Mouse (Mus musculus) neutrophil, adult 5-6 weeks (primary cell): ENCODE measurements around the gene Dchs2. TPM values are rescaled to one million over a fixed set of nuclear protein-coding genes. Genes with fewer than 3 reads are reported as not detected.

Experiments
- ATAC-seq: fragments of 151-379, 151-347 bp; 2 replicates; pipeline ENCODE4 v1.8.0; 2017; ENCODE audit warnings: mild to moderate bottlenecking, moderate TSS enrichment; ENCODE audit not compliant: insufficient number of reproducible peaks, poor library complexity, low FRiP score, severe bottlenecking; ENCODE audit errors: extremely low read depth
- total RNA-seq: library from RNA; stranded (forward); fragments of 200-1000 nt; gene quantifications from 2 replicates; pipeline ENCODE4 v1.2.3, GENCODE M21; 2017

The Dchs2 gene
- total RNA-seq, 1 experiment from 2014 or later = not detected

DNA sequence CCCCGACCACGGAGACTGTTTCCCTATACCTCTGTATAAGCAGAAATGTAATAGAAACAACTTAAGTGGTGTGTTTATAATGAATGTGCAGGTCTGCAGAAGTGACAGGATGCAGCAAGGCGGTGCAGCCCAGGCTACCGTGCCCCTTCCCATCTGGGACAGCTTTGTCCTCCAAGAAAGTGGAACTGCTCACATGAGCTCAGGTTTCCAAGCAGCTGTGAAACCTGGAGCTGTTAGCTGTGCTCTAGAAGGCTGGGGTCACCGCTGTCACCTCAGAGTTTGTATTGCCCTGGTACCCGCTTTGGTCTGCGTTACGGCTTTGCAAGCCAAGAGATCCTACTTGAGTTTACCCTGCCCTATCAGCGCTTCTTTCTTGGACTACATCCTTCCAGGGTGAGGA lies 100.6 kb downstream of the Dchs2 start:
- no peak for ATAC-seq

DNA sequence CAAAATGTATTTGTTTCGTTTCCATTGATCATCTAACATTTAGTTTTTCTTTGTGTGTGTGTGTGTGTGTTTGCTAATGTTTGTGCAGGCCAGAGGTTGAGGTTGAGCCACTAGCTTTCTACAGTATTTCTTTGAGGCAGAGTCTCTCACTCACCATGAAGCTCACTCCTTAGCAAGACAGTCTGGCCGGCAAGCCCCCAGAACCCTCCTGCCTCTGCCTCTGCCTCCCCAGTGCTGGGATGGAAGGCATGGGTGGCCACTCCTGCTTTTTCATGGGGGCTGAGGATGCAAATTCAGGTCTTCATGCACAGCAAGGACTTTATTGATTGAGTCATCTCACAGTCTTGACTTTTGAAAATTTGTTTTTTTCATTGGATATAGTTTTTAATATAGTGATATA lies 102.6 kb downstream of the Dchs2 start:
- no peak for ATAC-seq

DNA sequence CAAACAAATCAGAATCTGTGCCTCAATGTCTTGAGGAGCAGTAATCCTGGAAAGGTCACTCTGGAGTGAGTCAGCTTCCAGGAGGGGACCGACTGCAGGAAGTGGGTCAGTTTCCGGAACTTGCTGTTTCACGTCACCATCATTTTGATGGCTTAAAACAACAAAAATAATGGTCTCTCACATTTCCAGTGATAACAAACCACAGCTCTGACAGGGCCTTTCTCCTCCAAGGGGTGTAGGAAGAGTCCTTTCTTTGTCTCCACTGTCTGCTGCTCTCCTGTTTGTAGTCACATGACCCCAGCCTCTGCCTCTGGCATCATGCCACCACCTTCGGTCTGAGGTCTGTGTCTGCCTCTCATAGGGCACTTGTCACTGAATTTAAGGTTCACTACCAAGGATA lies 106.7 kb downstream of the Dchs2 start:
- no peak for ATAC-seq

DNA sequence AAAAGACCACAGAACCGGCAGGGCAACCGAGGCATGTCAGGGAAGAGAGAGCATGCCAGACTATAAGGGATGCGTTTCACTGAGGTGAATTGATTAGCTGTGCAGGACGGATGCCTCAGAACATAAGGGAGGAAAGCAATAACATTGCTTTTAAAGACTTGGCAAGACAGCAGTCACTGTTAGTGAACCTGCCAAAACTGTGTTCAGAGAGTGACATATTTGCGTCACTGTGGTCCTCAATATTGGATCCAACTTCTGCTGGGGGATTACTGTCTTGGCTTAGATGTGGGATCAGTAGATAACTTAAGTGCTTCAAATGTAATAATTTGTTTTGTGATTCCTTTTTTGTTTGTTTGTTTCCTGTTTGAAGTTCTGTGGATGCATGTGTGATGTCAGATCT lies 107.3 kb downstream of the Dchs2 start:
- ATAC-seq = no peak

- ATAC-seq = no peak
Observed at GRCm38 (mm10) chr3:83246536-83246935, 118.8 kb downstream of the Dchs2 start.

DNA sequence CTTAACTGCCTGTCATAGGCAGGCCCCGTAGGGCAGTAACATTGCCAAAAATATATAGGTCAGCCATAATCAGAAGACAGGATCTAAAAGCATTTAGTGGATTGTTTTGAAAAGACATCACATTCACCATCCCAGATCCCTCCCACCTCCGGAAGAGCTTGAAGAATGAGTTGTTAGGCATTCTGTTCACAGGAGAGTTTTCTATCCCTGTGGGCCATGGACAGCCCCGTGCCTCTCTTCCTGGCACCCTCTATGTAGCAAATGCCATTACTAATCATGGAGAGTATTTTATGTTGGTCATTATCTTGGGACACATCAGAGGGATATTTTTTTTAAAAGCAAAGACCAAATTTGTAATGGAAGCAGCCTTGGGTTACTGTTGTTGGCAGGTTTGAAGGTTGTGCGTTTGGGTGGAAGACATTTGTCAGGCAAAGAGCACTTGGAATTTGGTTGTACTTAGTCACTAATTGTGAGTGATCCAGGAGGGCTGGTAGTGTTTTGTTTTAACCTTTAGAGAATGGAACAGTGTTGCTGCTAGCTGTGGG lies 122.3 kb downstream of the Dchs2 start:
- no peak for ATAC-seq

DNA sequence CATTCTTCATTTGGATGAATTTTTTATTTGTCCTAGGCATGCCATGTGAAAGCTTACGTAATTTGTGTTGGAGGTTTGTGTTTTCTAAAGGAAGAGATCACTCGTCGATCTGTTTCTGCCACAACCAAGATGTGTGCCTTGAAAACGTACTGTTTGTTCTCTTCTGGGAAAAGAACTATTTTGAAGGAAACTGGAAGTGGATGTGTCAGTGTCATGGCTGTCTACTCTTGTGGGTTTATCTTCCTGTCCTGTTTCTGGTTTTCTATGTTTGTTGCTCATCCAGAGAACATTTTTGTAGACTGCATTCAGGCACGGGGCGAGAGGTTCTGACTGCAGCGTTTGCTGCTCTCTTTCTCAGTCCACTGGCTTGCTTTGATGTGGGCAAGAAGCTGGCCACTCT lies 124.2 kb downstream of the Dchs2 start:
- no peak for ATAC-seq

GRCm38 (mm10) chr3:83259421-83259820 lies 131.7 kb downstream of the Dchs2 start:
- no peak for ATAC-seq

DNA sequence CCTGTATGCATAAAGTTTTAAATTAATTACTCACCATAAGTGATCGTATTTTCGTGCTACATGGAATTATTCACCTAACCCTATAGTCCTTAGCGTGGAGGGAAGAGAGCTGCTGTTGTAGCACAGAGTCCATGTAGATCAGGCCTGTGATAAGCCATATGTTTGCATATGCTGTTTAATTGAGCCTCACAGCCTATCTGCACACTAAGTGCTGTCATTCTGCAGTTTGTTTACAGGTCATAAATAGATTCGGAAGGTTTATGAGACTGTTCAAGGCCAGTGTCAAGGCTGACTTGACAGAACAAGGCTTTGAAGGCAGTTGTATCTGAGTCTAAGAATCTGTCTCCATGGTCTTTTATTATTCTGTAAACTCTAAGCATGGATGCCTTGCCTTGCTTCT lies 138.3 kb downstream of the Dchs2 start:
- ATAC-seq = no peak

GRCm38 (mm10) chr3:83270228-83270627 lies 142.5 kb downstream of the Dchs2 start:
- no peak for ATAC-seq

DNA sequence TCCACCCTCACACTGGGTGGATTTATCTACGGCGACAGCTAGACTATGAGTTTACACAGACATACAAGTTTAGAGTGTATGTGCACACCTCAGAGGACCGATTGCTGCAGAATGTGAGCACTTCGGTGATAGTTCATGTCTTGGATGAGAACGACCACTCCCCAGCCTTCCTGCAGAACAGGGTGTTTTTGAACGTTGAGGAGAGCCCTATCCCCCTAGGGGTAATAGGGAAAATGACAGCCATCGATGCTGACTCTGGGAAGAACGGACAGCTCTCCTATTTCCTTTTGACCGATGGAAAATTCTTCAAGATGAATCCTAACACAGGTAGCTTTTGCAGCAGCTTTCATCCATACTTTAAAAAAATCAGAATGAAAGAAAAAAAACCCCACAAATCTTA lies 143.2 kb downstream of the Dchs2 start:
- no peak for ATAC-seq

DNA sequence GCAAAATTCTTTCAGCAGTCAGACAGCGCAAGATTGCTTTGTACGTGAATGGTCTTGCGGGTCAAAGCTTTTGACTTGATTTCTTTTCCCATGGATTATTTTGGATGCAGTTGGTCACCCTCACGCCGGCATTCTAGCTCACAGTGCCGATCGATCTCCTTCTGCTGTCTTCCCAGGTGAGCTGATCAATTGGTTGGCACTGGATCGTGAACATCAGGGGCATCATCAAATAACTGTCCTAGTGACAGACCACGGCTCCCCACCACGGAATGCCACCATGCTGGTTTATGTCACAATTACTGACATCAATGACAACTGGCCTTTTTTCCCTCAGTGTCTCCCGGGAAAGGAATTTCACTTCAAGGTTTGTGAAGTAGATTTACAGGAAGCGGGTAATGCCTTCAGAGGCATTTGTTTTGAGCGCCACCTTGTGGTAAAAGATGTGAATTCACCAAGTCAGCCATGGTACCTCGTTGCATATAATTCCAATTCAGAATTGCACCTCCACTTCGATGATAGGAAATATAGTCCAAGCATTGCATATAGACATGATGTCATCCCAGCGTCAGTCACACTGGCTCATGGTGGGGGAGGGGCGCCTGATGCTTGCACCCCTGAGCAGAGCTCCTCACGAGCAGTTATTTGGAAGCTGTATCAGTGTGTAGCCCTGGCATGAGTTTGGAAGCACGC lies 146.0 kb downstream of the Dchs2 start:
- no peak for ATAC-seq

- no peak for ATAC-seq
Observed at GRCm38 (mm10) chr3:83275703-83276102, 148.0 kb downstream of the Dchs2 start.

DNA sequence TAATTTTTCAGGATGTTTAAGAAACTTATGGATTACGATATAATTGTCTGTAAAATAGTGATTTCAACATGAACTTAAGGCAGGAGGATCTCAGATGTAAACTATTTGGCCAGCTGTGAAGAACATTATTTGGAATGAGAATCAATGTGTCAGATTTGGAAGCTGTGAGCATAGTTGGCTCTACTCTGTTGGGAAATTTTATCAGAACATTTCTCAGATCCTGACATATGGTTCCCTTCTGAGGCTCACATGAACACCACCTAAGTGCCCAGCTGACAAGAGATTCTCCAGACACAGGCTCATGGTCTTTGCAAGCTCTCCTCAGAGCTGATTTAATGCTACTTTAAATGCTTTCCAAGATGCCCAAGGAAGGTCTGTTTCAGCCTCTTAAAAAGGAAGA lies 156.1 kb downstream of the Dchs2 start:
- no peak for ATAC-seq

DNA sequence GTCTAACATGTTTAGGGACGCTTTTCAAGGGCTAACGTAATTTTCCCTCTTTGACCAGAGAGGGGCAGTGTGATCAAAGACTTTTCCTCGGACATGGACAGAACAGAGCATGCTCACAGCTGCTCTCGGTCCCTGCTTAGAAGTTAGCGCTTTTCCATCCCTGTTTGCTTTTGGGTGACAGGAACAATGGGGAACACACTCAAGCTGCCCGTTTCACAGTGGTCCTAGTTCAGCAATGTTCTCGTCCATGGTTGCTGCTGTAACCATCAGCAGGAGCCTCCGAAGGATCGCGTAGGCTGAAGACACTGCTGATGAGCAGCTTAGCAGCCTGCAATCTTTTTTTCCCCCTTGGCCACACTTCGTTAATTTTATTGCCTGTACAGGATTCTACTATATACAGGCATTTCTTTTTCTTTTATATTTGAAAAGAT lies 159.2 kb downstream of the Dchs2 start:
- ATAC-seq = no peak

- no peak for ATAC-seq
Observed at GRCm38 (mm10) chr3:83288118-83288840, 160.5 kb downstream of the Dchs2 start.

DNA sequence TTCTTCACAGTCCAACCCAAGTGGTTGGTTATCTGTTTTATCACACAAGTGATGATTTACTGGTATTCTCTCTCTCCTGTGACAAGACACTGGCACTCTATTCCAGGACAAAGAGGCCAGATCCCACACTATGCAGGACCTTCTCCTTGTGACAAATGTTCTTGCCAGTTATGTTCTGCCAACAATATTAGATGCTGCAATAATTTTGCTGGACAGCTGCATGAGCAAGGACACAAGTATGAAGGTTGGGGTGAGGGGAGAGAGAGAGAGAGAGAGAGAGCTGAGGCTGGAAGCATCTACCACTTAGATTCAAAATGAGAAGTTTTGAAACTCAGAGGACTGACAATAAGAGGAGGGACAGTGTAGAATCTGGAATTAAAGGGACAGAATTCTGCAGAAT lies 162.7 kb downstream of the Dchs2 start:
- no peak for ATAC-seq

- no peak for ATAC-seq
Observed at GRCm38 (mm10) chr3:83290953-83291352, 163.2 kb downstream of the Dchs2 start.

DNA sequence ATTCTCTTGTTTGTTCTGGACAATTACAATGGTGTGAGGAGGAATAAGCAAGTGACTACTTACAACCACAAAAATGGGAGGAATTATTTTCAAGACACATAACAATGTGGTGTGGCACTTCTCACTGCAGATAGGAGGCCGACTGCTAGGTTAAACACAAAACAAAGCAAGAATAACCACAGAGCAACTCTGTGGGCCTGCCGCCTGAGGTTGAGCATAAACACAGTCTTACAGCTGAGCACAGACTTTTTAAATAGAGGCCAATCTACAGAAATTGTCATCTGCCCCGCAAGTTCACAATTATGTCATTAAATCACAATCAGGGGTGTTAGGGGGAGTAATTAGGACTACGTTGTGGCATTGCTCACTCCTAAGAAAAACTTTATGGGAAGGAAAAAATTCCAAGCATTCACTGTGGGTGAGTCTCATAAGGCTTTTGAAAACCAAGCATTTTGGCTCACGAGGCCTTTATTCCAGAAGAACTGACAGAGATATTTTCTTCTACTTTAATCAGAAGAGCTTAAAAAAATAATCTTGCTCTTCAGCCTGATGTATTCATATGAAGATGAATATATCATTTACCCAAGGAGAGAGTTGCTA lies 172.1 kb downstream of the Dchs2 start:
- no peak for ATAC-seq

DNA sequence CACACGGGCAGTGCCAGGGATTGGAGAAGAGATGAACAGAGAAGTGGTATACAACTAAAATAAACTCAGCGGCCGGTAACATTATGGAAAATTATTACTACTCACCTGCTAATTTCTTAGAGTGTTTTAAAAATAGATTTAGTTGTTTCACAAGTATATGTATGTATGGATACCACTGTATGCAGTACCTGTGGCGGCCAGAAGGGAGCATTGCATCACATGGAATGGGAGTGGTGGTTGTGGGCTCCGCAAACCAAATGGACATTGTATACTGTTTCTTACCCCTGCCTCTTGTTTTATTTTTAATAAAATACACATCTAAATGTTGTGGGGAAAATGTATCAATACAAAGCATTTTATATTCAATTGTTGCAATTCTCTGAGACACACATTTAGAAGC lies 176.1 kb downstream of the Dchs2 start:
- ATAC-seq = no peak
